Mouse (Mus musculus) ES-Bruce4 (cell line): ENCODE measurements around the gene Rec8. TPM values are rescaled to one million over a fixed set of nuclear protein-coding genes. Genes with fewer than 3 reads are reported as not detected.

Experiments used
- H3K27ac ChIP-seq: 2 replicates; pipeline ENCODE4 v1.5.1; 2012; ENCODE audit warnings: low read length, inconsistent platforms; ENCODE audit not compliant: insufficient read depth
- H3K27me3 ChIP-seq: 2 replicates; pipeline ENCODE4 v1.6.1; 2012; ENCODE audit warnings: mild to moderate bottlenecking, low read length, inconsistent platforms; ENCODE audit not compliant: control insufficient read depth, poor library complexity, insufficient read depth, severe bottlenecking
- H3K36me3 ChIP-seq: 2 replicates; pipeline ENCODE4 v1.6.1; 2012; ENCODE audit warnings: inconsistent platforms, mild to moderate bottlenecking, low read length, moderate library complexity; ENCODE audit not compliant: control insufficient read depth, poor library complexity, insufficient read depth, severe bottlenecking
- H3K4me1 ChIP-seq: one replicate; pipeline ENCODE4 v1.8.1; 2011; ENCODE audit warnings: low read length; ENCODE audit not compliant: control insufficient read depth, insufficient read depth
- H3K4me3 ChIP-seq: 2 replicates; pipeline ENCODE4 v1.5.1; 2011; ENCODE audit warnings: low read depth, mild to moderate bottlenecking, low read length
- H3K9ac ChIP-seq: 2 replicates; pipeline ENCODE4 v1.6.1; 2012; ENCODE audit warnings: low read depth, mild to moderate bottlenecking, inconsistent platforms; ENCODE audit not compliant: poor library complexity, severe bottlenecking
- H3K9me3 ChIP-seq: replicated peaks from 2 replicates; pipeline ENCODE4 v1.6.1; 2012; ENCODE audit warnings: mild to moderate bottlenecking, low read length, inconsistent platforms; ENCODE audit not compliant: control insufficient read depth, poor library complexity, insufficient read depth, severe bottlenecking
- CTCF ChIP-seq: IDR thresholded peaks from one replicate; pipeline ENCODE4 v1.8.1; 2011; ENCODE audit warnings: low read depth, low read length
- EP300 ChIP-seq: IDR thresholded peaks from 2 replicates; pipeline ENCODE4 v1.6.1; 2011; ENCODE audit warnings: low read depth, low read length; ENCODE audit not compliant: insufficient read depth
- POLR2A ChIP-seq: IDR thresholded peaks from one replicate; pipeline ENCODE4 v1.8.1; 2011; ENCODE audit warnings: low read length; ENCODE audit not compliant: insufficient read depth
- polyA plus RNA-seq: library from polyadenylated mRNA; stranded (reverse); fragments of >200 nt; gene quantifications from 2 replicates; pipeline ENCODE4 v1.2.4, GENCODE M21; 2011; ENCODE audit warnings: low read depth; ENCODE audit not compliant: missing spikeins, insufficient read depth, insufficient read length

The Rec8 gene
- polyA plus RNA-seq, 1 experiment: 16.4 TPM

DNA sequence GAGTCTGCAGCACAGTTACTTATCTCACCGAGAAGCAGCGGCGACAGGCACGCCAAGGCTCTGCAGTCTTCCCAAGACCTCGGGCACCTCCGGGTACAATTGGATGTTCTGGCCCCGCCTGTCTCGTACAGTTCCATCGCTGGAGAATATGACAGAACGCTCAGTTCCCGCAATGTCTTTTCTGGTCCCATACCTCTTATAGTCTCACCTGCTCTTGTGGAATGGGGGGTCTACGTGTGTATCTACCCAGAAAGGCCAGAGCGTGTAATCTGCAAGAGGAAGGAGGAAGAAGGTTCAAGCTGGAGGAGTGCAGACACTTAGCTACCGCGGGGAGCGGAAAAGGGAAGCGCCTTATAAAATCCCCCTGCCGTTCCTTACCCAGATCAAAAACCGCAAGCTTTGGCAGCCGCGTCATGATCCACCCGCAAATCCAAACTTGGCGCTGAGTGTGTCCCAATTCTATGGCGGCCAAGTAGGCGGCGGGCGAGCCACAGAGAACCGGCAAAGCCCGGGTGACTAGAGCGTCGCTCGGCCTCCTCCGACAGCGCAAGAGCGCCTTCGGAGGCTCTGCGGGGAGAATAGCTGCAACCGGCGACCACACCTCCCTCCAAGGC is 42.2 kb downstream of the Rec8 start, which contains the start of gene Mdp1:
Gene Mdp1 (minus strand): TSS at position 549 of the 614 bp plus-strand sequence.
- H3K27ac ChIP-seq: peak within 1 kb of the TSS; percentile 5; the same call in 1 of the 2 replicates
- no peaks in the 10 kb centered on the region for H3K4me1 ChIP-seq
- peak within 1 kb of the TSS; percentile 86 for H3K9ac ChIP-seq
- no peaks in the 10 kb centered on the region for H3K9me3 ChIP-seq
- no peaks in the 10 kb centered on the region for H3K27me3 ChIP-seq
- peak within 1 kb of the TSS; percentile 99 for H3K4me3 ChIP-seq
- H3K36me3 ChIP-seq: peaks cover 22% of the 10 kb centered on the region
- no peak for TF ChIP-seq POLR2A
- TF ChIP-seq CTCF: peak; percentile 51
- no peak for TF ChIP-seq EP300

DNA sequence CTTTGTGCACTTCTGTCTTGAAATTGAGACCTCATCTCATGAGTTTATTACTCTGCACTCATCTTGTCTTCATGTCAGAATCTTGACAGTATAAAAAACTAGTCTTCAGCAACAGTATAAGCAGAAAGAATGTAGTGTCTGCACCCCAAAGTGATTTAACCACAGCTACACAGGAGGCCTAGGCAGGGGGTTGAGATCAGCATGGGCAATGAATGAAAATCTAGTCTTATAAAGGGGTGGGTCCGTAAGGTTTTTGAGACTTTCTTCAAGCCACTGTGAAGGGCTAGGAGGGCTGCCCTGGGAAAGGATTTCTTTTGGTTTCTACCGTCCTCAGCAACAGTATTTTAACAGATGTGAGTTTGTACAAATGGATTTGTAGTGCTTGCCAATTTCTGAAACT is 42.8 kb downstream of the Rec8 start:
- Histone ChIP-seq H3K4me3 (no peak overlapping the region), H3K27me3 (no peaks in the 10 kb centered on the region), H3K4me1 (no peaks in the 10 kb centered on the region), H3K9me3 (no peaks in the 10 kb centered on the region), H3K27ac (no peak overlapping the region), H3K36me3 (peaks cover 22% of the 10 kb centered on the region), H3K9ac (no peak overlapping the region)
- TF ChIP-seq EP300: no peak
- TF ChIP-seq POLR2A: no peak
- no peak for TF ChIP-seq CTCF

DNA sequence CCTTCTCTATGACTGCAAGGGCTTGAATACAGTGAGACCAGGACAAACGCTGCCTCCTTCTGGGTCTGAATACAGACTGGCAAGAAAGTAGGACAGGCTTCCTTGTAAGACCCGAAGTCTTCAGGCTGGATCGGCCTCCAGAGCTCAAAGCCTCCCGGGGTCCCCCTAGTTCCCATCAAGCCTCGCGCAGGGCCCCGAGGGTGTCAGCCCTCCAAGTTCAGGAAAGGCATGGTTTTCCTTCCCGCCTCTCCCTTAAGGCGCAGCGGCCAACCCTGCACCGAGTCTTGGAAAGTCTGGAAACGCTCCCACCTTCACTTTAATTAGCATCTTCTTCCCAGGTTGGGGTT is 53.6 kb downstream of the Rec8 start:
- no peaks in the 10 kb centered on the region for H3K27me3 ChIP-seq
- peaks cover 31% of the 10 kb centered on the region for H3K36me3 ChIP-seq
- peak overlapping the region; percentile 31; the same call in 1 of the 2 replicates for H3K27ac ChIP-seq
- no peaks in the 10 kb centered on the region for H3K4me1 ChIP-seq
- H3K9me3 ChIP-seq: no peaks in the 10 kb centered on the region
- no peak for TF ChIP-seq EP300
- TF ChIP-seq POLR2A: no peak
- TF ChIP-seq CTCF: no peak
- peak overlapping the region; percentile 89 for H3K4me3 ChIP-seq
- peak overlapping the region; percentile 55 for H3K9ac ChIP-seq

DNA sequence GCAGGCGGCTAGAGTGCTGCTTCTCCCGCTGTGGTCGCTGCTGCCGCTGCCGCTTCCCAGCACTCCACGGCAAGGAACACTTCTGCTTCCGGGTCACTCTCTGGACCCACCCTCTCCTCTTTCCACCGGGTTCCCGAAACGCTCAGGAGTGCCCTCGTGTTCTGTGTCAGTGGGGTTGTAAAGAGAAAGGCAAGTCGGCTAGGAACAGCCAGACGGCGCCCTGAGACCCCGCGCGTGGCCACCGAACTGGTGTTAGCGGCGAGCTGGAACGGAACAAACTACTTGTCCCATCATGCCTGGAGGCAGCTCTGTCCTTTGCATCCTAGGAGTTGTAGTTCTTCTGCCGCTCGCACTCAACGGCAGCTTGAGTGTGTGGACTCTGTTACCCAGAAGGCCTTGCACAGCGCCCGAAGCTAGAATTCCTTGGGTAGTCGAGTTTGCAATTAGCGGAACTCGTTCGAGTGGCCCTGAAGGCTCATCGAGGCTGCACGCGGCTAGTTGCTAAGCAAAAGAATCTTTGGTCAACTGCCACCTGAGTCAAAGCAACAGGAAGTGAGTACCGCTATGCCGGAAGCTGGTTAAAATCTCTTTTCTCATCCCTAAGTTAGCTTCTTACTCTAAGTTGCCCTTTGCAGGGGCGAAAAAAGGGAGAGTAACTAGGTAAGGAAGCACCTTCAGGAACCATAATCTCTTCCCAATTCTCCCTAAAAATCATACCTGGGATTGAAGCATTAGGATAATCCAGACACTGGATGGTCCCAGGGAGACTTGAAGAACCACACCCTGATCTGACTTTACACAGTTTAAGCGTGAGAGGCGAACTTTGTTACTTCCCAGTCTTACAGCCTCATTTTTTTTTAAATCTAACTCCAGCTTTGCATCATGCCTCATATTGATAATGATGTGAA is 54.2 kb downstream of the Rec8 start, which contains the start of the genes Gmpr2 and Nedd8:
Gene Gmpr2 (plus strand): TSS at position 109 of the 908 bp plus-strand sequence.
Gene Nedd8 (minus strand): TSS at position 292 of the 908 bp plus-strand sequence.
- Histone ChIP-seq H3K4me3 (peak within 1 kb of the TSS; percentile 89), H3K9ac (peak within 1 kb of the TSS; percentile 68), H3K4me1 (no peaks in the 10 kb centered on the region), H3K36me3 (peaks cover 33% of the 10 kb centered on the region), H3K27ac (peak within 1 kb of the TSS; percentile 74), H3K9me3 (no peaks in the 10 kb centered on the region), H3K27me3 (no peaks in the 10 kb centered on the region)
- TF ChIP-seq CTCF (no peak), EP300 (0 out of 2 replicates have a peak, but pooled peaks have one; percentile 30), POLR2A (peak; percentile 41)

DNA sequence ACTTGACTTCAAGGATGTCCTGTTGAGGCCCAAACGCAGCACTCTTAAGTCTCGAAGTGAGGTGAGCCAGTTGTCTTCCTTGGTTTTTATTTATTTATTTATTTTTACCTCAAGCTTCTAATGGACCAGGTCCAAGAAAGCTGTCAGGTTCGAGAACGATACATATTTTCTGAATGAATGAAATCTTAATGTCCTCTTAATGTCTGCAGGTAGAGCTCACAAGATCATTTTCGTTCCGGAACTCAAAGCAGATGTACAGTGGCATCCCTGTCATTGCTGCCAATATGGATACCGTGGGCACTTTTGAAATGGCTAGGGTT is 54.9 kb downstream of the Rec8 start:
- Histone ChIP-seq H3K27me3 (no peaks in the 10 kb centered on the region), H3K36me3 (peaks cover 37% of the 10 kb centered on the region), H3K9ac (peak overlapping the region; percentile 68), H3K4me1 (no peaks in the 10 kb centered on the region), H3K9me3 (no peaks in the 10 kb centered on the region), H3K27ac (peak overlapping the region; percentile 74), H3K4me3 (peak overlapping the region; percentile 58; the same call in 1 of the 2 replicates)
- no peak for TF ChIP-seq POLR2A

Other genes with a start within 250 kb of the Rec8 start
- gene Dhrs4, start 139.3 kb upstream of the Rec8 start, polyA plus RNA-seq: 24.8 and 29.6 TPM in 2 replicates
- gene Carmil3, start 127.4 kb upstream of the Rec8 start, polyA plus RNA-seq: 7.5 and 9.9 TPM in 2 replicates
- gene Cpne6, start 107.6 kb upstream of the Rec8 start, polyA plus RNA-seq: not detected in 2 replicates
- not detected in 2 replicates for gene Nrl, start 93.1 kb upstream of the Rec8 start, polyA plus RNA-seq
- 18.0 and 21.2 TPM in 2 replicates for gene Pck2, start 77.8 kb upstream of the Rec8 start, polyA plus RNA-seq
- 25.6 and 34.7 TPM in 2 replicates for gene Dcaf11, start 58.0 kb upstream of the Rec8 start, polyA plus RNA-seq
- not detected in 2 replicates for gene A730061H03Rik, start 57.6 kb upstream of the Rec8 start, polyA plus RNA-seq
- gene Fitm1, start 42.4 kb upstream of the Rec8 start, polyA plus RNA-seq: 1.5 TPM in 1 of 2 replicates, not detected in the other
- 188 and 199 TPM in 2 replicates for gene Psme1, start 39.9 kb upstream of the Rec8 start, polyA plus RNA-seq
- 5.3 and 6.1 TPM in 2 replicates for gene Emc9, start 32.7 kb upstream of the Rec8 start, polyA plus RNA-seq
- 195 and 200 TPM in 2 replicates for gene Psme2, start 26.9 kb upstream of the Rec8 start, polyA plus RNA-seq
- 31.6 and 39.1 TPM in 2 replicates for gene Rnf31, start 26.3 kb upstream of the Rec8 start, polyA plus RNA-seq
- 9.6 and 10.9 TPM in 2 replicates for gene Irf9, start 14.5 kb upstream of the Rec8 start, polyA plus RNA-seq
- gene Ipo4, start 17.9 kb downstream of the Rec8 start, polyA plus RNA-seq: 69.4 and 88.5 TPM in 2 replicates
- gene Gm49378, start 19.9 kb downstream of the Rec8 start, polyA plus RNA-seq: 9.8 and 14.1 TPM in 2 replicates
- gene Tm9sf1, start 25.8 kb downstream of the Rec8 start, polyA plus RNA-seq: 22.7 and 25.1 TPM in 2 replicates
- not detected in 2 replicates for gene Tssk4, start 32.1 kb downstream of the Rec8 start, polyA plus RNA-seq
- gene Mdp1, start 42.5 kb downstream of the Rec8 start, polyA plus RNA-seq: 33.2 and 36.0 TPM in 2 replicates
- gene Gmpr2, start 53.9 kb downstream of the Rec8 start, polyA plus RNA-seq: 22.2 and 26.7 TPM in 2 replicates
- 229 and 241 TPM in 2 replicates for gene Nedd8, start 54.1 kb downstream of the Rec8 start, polyA plus RNA-seq
- 50.9 and 63.6 TPM in 2 replicates for gene Tinf2, start 63.8 kb downstream of the Rec8 start, polyA plus RNA-seq
- gene Tgm1, start 95.9 kb downstream of the Rec8 start, polyA plus RNA-seq: 24.3 and 26.9 TPM in 2 replicates
- gene Rabggta, start 104.2 kb downstream of the Rec8 start, polyA plus RNA-seq: 39.6 and 42.5 TPM in 2 replicates
- gene Dhrs1, start 127.7 kb downstream of the Rec8 start, polyA plus RNA-seq: 34.7 and 38.9 TPM in 2 replicates
- 56.2 and 59.8 TPM in 2 replicates for gene Nop9, start 127.7 kb downstream of the Rec8 start, polyA plus RNA-seq
- gene Cideb, start 140.4 kb downstream of the Rec8 start, polyA plus RNA-seq: not detected in 2 replicates
- gene Ltb4r2, start 143.4 kb downstream of the Rec8 start, polyA plus RNA-seq: 5.3 and 6.8 TPM in 2 replicates
- 2.6 and 3.0 TPM in 2 replicates for gene Ltb4r1, start 147.9 kb downstream of the Rec8 start, polyA plus RNA-seq
- 0.30 and 1.2 TPM in 2 replicates for gene Adcy4, start 166.1 kb downstream of the Rec8 start, polyA plus RNA-seq
- gene Ripk3, start 170.8 kb downstream of the Rec8 start, polyA plus RNA-seq: 11.0 and 16.4 TPM in 2 replicates
- gene Nfatc4, start 205.1 kb downstream of the Rec8 start, polyA plus RNA-seq: 57.0 and 57.7 TPM in 2 replicates
- 21.5 and 24.6 TPM in 2 replicates for gene Nynrin, start 236.0 kb downstream of the Rec8 start, polyA plus RNA-seq